Mouse (Mus musculus): Measurements from ENCODE around the gene Gpr1. TPM values are rescaled to one million over a fixed set of nuclear protein-coding genes. Genes with fewer than 3 reads are reported as not detected.
A peak's percentile ranks its signal among the peaks of the same experiment; 100 is the strongest.

Gene Gpr1
- polyA plus RNA-seq, 1 experiment, result 0.02 TPM

GRCm38 (mm10) chr1:63180122-63180521, 34.2 kb downstream of the Gpr1 start:
- H3K79me2 ChIP-seq (ENCODE audit: control insufficient read depth, insufficient read depth), result peaks cover 28% of the 10 kb centered on the region
- no peak overlapping the region for H3ac ChIP-seq (ENCODE audit: control insufficient read depth, insufficient read length)
- H3K4me2 ChIP-seq (ENCODE audit: low read depth), result no peak overlapping the region
- no peak overlapping the region for H3K4me3 ChIP-seq
- TF ChIP-seq POLR2A (IDR thresholded peaks at IDR 0.05; ENCODE audit: insufficient read length, low read depth), result no peak
- TF ChIP-seq TCF12 (IDR thresholded peaks at IDR 0.05; ENCODE audit: insufficient read depth, poor library complexity, severe bottlenecking), result no peak
- no peak for TF ChIP-seq TCF3 (IDR thresholded peaks at IDR 0.05; ENCODE audit: insufficient read length, low read depth)
- no peak for TF ChIP-seq USF1 (IDR thresholded peaks at IDR 0.05; ENCODE audit: low read depth)
- no peak for TF ChIP-seq MYOD1 (IDR thresholded peaks at IDR 0.05; ENCODE audit: control insufficient read depth in 1 of 3, insufficient read length in 2 of 3, low read depth in 2 of 3)
- no peak for TF ChIP-seq POLR2AphosphoS2 (IDR thresholded peaks at IDR 0.05; ENCODE audit: insufficient read length, low read depth)
- TF ChIP-seq SRF (IDR thresholded peaks at IDR 0.05; ENCODE audit: control insufficient read depth, insufficient read length, low read depth), result no peak
- no peak for TF ChIP-seq MYOG (IDR thresholded peaks at IDR 0.05; ENCODE audit: control insufficient read depth in 1 of 3, insufficient read depth in 1 of 3, insufficient read length in 2 of 3, low read depth in 2 of 3)
- TF ChIP-seq CEBPB (IDR thresholded peaks at IDR 0.05; ENCODE audit: insufficient read depth, poor library complexity, severe bottlenecking), result no peak
- no peak for TF ChIP-seq REST (IDR thresholded peaks at IDR 0.05; ENCODE audit: insufficient read depth, insufficient read length)
- TF ChIP-seq E2F4 (IDR thresholded peaks at IDR 0.05; ENCODE audit: insufficient read depth), result no peak
- no peaks in the 10 kb centered on the region for H3K27me3 ChIP-seq (ENCODE audit: control insufficient read depth, insufficient read depth, insufficient read length)
- peaks cover 19% of the 10 kb centered on the region for H3K36me3 ChIP-seq (ENCODE audit: control insufficient read depth, insufficient read depth)

- H3ac ChIP-seq (ENCODE audit: control insufficient read depth, insufficient read length), result no peak overlapping the region
- peaks cover 46% of the 10 kb centered on the region for H3K79me2 ChIP-seq (ENCODE audit: control insufficient read depth, insufficient read depth)
- peak overlapping the region; percentile 99 for H3K4me3 ChIP-seq
- H3K36me3 ChIP-seq (ENCODE audit: control insufficient read depth, insufficient read depth), result peaks cover 19% of the 10 kb centered on the region
- H3K27me3 ChIP-seq (ENCODE audit: control insufficient read depth, insufficient read depth, insufficient read length), result no peaks in the 10 kb centered on the region
- H3K4me2 ChIP-seq (ENCODE audit: low read depth), result peak overlapping the region; percentile 85
- TF ChIP-seq MYOD1 (IDR thresholded peaks at IDR 0.05; ENCODE audit: control insufficient read depth in 1 of 3, insufficient read length in 2 of 3, low read depth in 2 of 3) (no peak), POLR2A (IDR thresholded peaks at IDR 0.05; ENCODE audit: insufficient read length, low read depth) (no peak), E2F4 (IDR thresholded peaks at IDR 0.05; ENCODE audit: insufficient read depth) (no peak), CEBPB (IDR thresholded peaks at IDR 0.05; ENCODE audit: insufficient read depth, poor library complexity, severe bottlenecking) (no peak), TCF3 (IDR thresholded peaks at IDR 0.05; ENCODE audit: insufficient read length, low read depth) (no peak), MYOG (IDR thresholded peaks at IDR 0.05; ENCODE audit: control insufficient read depth in 1 of 3, insufficient read depth in 1 of 3, insufficient read length in 2 of 3, low read depth in 2 of 3) (no peak), SRF (IDR thresholded peaks at IDR 0.05; ENCODE audit: control insufficient read depth, insufficient read length, low read depth) (no peak)
These were observed 36.0 kb downstream of the Gpr1 start for GRCm38 (mm10) chr1:63178308-63178707.

GRCm38 (mm10) chr1:63176604-63177421, 37.5 kb downstream of the Gpr1 start, which contains the start of the genes Eef1b2 and Ndufs1:
Gene Eef1b2, plus strand, starts transcription at chr1:63176825.
Gene Ndufs1, minus strand, starts transcription at chr1:63176833.
- no peak for TF ChIP-seq CEBPB (IDR thresholded peaks at IDR 0.05; ENCODE audit: insufficient read depth, poor library complexity, severe bottlenecking)
- no peak for TF ChIP-seq MYOG (IDR thresholded peaks at IDR 0.05; ENCODE audit: control insufficient read depth in 1 of 3, insufficient read depth in 1 of 3, insufficient read length in 2 of 3, low read depth in 2 of 3)
- peak; percentile 64 for TF ChIP-seq POLR2AphosphoS2 (IDR thresholded peaks at IDR 0.05; ENCODE audit: insufficient read length, low read depth)
- TF ChIP-seq SRF (IDR thresholded peaks at IDR 0.05; ENCODE audit: control insufficient read depth, insufficient read length, low read depth), result peak; percentile 92
- TF ChIP-seq TCF12 (IDR thresholded peaks at IDR 0.05; ENCODE audit: insufficient read depth, poor library complexity, severe bottlenecking), result no peak
- peak; percentile 61 for TF ChIP-seq POLR2A (IDR thresholded peaks at IDR 0.05; ENCODE audit: insufficient read length, low read depth)
- Histone ChIP-seq H3K4me2 (ENCODE audit: low read depth) (peak within 1 kb of the TSS; percentile 97), H3K4me3 (peak within 1 kb of the TSS; percentile 99), H3K27me3 (ENCODE audit: control insufficient read depth, insufficient read depth, insufficient read length) (no peaks in the 10 kb centered on the region), H3K79me2 (ENCODE audit: control insufficient read depth, insufficient read depth) (peaks cover 51% of the 10 kb centered on the region), H3K36me3 (ENCODE audit: control insufficient read depth, insufficient read depth) (peaks cover 21% of the 10 kb centered on the region), H3ac (ENCODE audit: control insufficient read depth, insufficient read length) (peak within 1 kb of the TSS; percentile 83)

GRCm38 (mm10) chr1:63176259-63176603, 38.1 kb downstream of the Gpr1 start:
- H3K27me3 ChIP-seq (ENCODE audit: control insufficient read depth, insufficient read depth, insufficient read length), result no peaks in the 10 kb centered on the region
- peaks cover 27% of the 10 kb centered on the region for H3K36me3 ChIP-seq (ENCODE audit: control insufficient read depth, insufficient read depth)
- TF ChIP-seq TCF12 (IDR thresholded peaks at IDR 0.05; ENCODE audit: insufficient read depth, poor library complexity, severe bottlenecking) (no peak), REST (IDR thresholded peaks at IDR 0.05; ENCODE audit: insufficient read depth, insufficient read length) (no peak), TCF3 (IDR thresholded peaks at IDR 0.05; ENCODE audit: insufficient read length, low read depth) (no peak), POLR2AphosphoS2 (IDR thresholded peaks at IDR 0.05; ENCODE audit: insufficient read length, low read depth) (no peak), CEBPB (IDR thresholded peaks at IDR 0.05; ENCODE audit: insufficient read depth, poor library complexity, severe bottlenecking) (no peak), MYOG (IDR thresholded peaks at IDR 0.05; ENCODE audit: control insufficient read depth in 1 of 3, insufficient read depth in 1 of 3, insufficient read length in 2 of 3, low read depth in 2 of 3) (no peak), E2F4 (IDR thresholded peaks at IDR 0.05; ENCODE audit: insufficient read depth) (no peak), SRF (IDR thresholded peaks at IDR 0.05; ENCODE audit: control insufficient read depth, insufficient read length, low read depth) (no peak), USF1 (IDR thresholded peaks at IDR 0.05; ENCODE audit: low read depth) (no peak), MAX (IDR thresholded peaks at IDR 0.05; ENCODE audit: low read depth) (no peak), POLR2A (IDR thresholded peaks at IDR 0.05; ENCODE audit: insufficient read length, low read depth) (no peak), MYOD1 (IDR thresholded peaks at IDR 0.05; ENCODE audit: control insufficient read depth in 1 of 3, insufficient read length in 2 of 3, low read depth in 2 of 3) (no peak)
- H3K4me2 ChIP-seq (ENCODE audit: low read depth), result peak overlapping the region; percentile 97
- H3ac ChIP-seq (ENCODE audit: control insufficient read depth, insufficient read length), result peak overlapping the region; percentile 83
- H3K4me3 ChIP-seq, result peak overlapping the region; percentile 99
- H3K79me2 ChIP-seq (ENCODE audit: control insufficient read depth, insufficient read depth), result peaks cover 51% of the 10 kb centered on the region
